Mouse (Mus musculus) left cerebral cortex, postnatal 10 days (tissue): Measurements from ENCODE around the gene Enoph1. TPM values are rescaled to one million over a fixed set of nuclear protein-coding genes. Genes with fewer than 3 reads are reported as not detected.
A peak's percentile ranks its signal among the peaks of the same experiment; 100 is the strongest.

ENCODE experiments used
- DNase-seq, 2 experiments: peaks; one replicate each; pipeline ENCODE4 v3.0.0; 2021 to 2022; ENCODE audit warnings: low spot score in 2 of 2, mixed read lengths in 1 of 2; ENCODE audit errors: extremely low spot score in 1 of 2
- intact Hi-C: fragments of 180-260 bp; cut with DNase I; formaldehyde crosslinking; loops from one replicate; pipeline ENCODE4 v1.15.1; 2025
- total RNA-seq, 2 experiments: library from RNA; stranded (reverse); gene quantifications; 2 replicates each; pipeline ENCODE4 v1.2.3; 2021

Gene Enoph1
- total RNA-seq, 2 experiments from 2014 or later: 56.2 TPM

- intact Hi-C loops: no loop called here
- peak in 1 of 2 experiments; percentile 32 for DNase-seq
These were observed 69.9 kb downstream of the Enoph1 start for GRCm38 (mm10) chr5:100109543-100110282.

- intact Hi-C loops: no loop called here
- DNase-seq: no peak
These were observed 70.8 kb downstream of the Enoph1 start for GRCm38 (mm10) chr5:100110581-100110980.

GRCm38 (mm10) chr5:100113403-100113802 lies 73.6 kb downstream of the Enoph1 start:
- DNase-seq: no peak
- intact Hi-C loops: no loop called here

Other genes starting within 250 kb of the Enoph1 start
- gene Vamp9, start 133.7 kb upstream of the Enoph1 start, total RNA-seq: under 1 TPM in 1 of 2 experiments, not detected in 1; 0.51 TPM
- gene Hnrnpd, start 61.0 kb upstream of the Enoph1 start, total RNA-seq: 100 to 1,000 TPM; 229 to 243 TPM
- 1 to 10 TPM; 1.7 to 2.9 TPM for gene 4930524J08Rik, start 60.9 kb upstream of the Enoph1 start, total RNA-seq
- gene Hnrnpdl, start 321 bp upstream of the Enoph1 start, total RNA-seq: 100 to 1,000 TPM; 198 to 200 TPM
- 10 to 100 TPM; 67.9 to 80.0 TPM for gene Tmem150c, start 119.8 kb downstream of the Enoph1 start, total RNA-seq